Mouse (Mus musculus) cortical plate, adult 2 months (tissue): ENCODE measurements around the gene Camta1.

Experiments
- CTCF ChIP-seq: fragments of 200-500 bp; IDR thresholded peaks from 2 replicates; pipeline ENCODE4 v1.5.1; 2011; ENCODE audit warnings: mild to moderate bottlenecking, control low read depth, low read length; ENCODE audit not compliant: insufficient read depth; ENCODE audit errors: extremely low read depth
- POLR2A ChIP-seq: fragments of 200-500 bp; IDR thresholded peaks from 2 replicates; pipeline ENCODE4 v1.6.1; 2011; ENCODE audit warnings: mild to moderate bottlenecking, low read length, control low read depth; ENCODE audit not compliant: insufficient read depth; ENCODE audit errors: extremely low read depth

- TF ChIP-seq CTCF (no peak), POLR2A (no peak)
Measured at GRCm38 (mm10) chr4:151544191-151544590, 317.5 kb downstream of the Camta1 start.
